Mouse (Mus musculus): ENCODE data around the gene Cd9. TPM values are rescaled to one million over a fixed set of nuclear protein-coding genes. Genes with fewer than 3 reads are reported as not detected.

Cd9 gene
- polyA plus RNA-seq, 1 experiment = 894 TPM

DNA sequence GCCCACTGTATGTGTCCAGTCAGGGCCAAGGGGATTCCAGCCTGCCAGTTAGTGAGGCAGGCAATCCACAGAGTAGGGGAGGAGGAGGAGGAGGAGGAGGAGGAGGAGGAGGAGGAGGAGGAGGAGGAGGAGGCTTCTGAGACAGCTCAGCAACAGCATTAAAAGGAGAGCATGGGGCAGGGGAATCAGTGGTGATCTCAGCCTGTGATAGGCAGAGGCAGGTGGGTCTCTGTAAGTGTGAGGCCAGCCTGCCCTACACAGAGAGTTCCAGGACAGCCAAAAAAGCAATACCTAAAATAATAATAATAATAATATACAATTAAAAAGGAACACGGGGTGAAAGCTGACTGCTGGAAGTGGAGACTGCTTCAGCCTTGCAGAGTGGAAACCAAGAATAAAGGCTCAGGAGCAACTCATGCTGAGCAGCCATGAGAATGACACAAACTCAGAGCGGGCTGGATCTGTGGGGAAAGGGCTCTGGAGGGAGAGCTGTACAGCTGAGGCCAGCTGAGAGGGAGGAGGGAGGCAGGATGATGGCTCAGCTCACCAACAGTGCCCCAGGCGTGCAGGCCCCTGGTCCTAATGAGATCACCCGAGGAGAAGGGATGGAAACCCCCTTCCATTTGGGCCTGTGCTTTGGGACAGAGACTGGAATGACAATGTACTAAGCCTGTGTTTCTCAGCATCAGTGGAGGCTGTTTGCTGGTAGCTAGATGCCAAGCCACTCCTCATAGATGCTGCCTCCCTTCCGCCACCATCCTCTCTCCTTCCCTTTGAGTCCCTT lies 59.7 kb downstream of the Cd9 start:
- no peak for DNase-seq (ENCODE audit: low spot score)

DNA sequence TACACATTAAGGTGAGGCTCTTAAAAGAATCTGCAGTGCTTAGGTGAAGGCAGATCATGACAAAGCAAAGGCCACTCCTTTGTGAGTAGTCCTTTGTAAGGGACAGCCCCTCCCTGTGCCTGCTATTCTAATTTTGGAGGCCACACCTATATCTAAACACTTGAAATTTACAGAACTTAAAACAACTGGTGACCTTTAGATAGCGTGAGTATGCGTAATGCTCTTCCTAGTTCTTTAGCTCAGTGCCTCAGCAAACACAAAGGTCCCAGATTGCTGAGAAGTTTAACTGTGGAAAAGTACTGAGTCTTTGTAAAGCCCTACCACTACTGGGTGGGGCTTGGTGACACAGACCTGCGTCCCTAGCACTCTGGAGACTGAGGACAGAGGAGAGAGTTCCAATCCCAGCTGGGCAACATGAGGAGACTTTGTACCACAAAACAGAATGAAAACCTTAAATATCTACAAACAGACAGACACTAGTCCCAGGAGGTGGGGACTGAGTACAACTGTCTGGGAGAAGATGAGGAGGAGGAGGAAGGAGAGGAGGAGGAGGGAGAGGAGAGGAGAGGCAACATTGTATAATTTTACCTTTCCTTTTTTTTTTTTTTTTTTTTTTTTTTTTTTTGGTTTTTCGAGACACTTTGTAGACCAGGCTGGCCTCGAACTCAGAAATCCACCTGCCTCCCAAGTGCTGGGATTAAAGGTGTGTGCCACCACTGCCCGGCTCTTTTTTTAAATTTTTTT lies 60.7 kb downstream of the Cd9 start:
- DNase-seq (ENCODE audit: low spot score) = no peak

- no peak for DNase-seq (ENCODE audit: low spot score)
Measured at GRCm38 (mm10) chr6:125433257-125433656, 61.3 kb downstream of the Cd9 start.

DNA sequence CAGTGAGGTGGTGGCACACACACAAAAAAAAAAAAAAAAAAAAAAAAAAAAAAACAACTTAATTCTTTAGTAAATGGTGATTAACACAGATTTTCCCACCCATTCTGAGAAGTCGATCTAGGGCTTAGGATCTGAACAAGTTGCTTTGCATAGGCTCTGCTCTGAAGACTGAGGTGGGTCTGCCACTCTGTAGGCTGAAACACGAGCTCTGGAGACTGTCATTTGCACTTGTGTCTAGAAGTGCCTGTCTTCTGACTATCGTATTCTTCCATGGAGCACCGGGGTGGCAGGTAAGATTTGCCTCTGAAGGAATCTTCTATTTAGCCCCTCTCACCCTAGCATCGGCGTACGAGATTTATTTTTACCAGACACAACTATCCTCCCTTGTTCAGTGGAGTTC lies 62.1 kb downstream of the Cd9 start:
- DNase-seq (ENCODE audit: low spot score) = no peak

DNA sequence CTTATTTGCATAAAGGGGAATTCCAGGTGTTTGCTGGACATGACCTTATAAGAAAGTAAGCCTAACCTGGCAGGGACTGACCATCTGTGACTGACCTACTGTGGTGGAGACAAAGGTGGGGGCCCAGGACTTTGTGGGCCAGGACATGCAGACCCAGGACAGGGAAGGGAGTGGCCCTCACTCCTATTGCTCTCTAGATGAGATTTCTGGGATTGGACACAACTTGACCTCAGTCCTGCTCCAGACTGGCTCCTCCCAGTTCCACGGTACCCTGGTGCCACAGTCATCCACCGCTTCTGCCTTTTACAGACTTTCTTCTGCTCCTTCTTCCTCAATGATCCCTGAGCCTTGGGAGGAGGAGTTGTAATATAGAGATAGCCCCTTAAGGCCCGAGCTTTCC lies 63.6 kb downstream of the Cd9 start:
- no peak for DNase-seq (ENCODE audit: low spot score)

DNA sequence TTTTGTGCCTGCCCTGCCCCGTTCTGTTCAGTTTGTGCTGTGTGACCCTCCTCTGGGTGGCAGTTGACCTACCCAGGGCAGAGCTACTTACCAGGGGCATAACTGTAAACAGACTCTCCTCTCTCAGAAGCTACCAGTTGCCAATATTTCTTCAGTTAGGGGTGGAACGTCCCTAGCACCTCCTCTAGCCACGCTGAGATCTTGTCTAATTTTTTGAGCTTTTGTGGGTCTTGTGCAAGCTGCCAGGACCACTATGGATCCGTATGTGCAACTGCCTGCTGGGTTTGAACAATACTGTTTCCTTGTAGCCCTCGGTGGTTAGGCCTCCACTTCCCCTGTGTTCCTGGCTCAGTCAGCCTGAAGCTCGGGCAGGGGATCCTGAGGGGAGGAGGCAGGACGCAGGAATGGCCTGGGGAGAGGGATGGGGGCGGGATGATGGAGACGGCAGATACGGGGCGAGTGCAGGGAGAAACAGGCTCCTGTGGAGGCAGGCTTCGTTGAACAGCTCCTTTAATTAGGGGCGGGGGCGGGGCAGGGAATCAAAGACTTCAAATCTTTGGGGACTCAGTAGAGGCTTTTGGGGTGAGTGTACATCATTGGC lies 64.1 kb downstream of the Cd9 start:
- no peak for DNase-seq (ENCODE audit: low spot score)

DNA sequence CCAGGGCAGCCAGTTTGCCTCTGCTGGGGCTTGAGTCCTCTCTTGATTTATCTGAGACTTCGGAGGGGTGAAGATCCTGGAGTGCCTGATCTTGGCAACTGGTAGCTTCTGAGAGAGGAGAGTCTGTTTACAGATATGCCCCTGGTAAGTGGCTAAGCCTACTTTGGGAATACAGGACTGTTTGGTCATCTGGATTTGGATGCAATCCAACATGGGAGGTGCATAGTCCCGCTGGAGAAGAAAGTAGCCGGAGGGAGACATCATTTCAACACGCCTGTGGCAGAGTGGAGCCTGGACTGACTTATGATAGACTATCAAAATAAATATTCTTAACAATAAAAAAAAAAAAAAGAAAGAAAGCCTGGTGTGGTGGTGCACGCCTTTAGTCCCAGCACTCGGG lies 64.8 kb downstream of the Cd9 start:
- DNase-seq (ENCODE audit: low spot score) = no peak

- peak; percentile 79 for DNase-seq (ENCODE audit: low spot score)
Measured at GRCm38 (mm10) chr6:125426383-125427360, 67.9 kb downstream of the Cd9 start.

GRCm38 (mm10) chr6:125425205-125426090 lies 69.1 kb downstream of the Cd9 start:
- DNase-seq (ENCODE audit: low spot score) = no peak

DNA sequence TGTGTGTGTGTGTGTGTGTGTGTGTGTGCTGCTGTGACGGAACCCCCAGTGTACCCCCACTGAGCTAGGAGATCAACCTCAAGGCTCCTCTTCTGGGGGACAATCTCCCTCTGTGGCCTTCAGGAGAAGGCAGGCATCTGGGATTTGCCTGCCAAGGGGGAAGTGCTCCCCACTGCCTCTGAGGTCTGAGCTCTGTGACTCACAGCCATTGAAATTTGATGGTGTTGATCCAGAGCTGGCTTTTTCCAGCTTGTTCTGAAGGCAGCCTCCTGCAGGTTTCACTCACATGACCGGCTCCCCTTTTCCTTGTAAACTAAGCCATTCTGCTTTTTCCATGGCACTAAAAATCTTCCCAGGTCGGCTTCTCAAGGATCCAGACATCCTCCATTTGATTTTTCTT lies 70.4 kb downstream of the Cd9 start:
- DNase-seq (ENCODE audit: low spot score) = no peak

GRCm38 (mm10) chr6:125423507-125423906 lies 71.1 kb downstream of the Cd9 start:
- no peak for DNase-seq (ENCODE audit: low spot score)

GRCm38 (mm10) chr6:125423099-125423498 lies 71.5 kb downstream of the Cd9 start:
- no peak for DNase-seq (ENCODE audit: low spot score)

- peak; percentile 54 for DNase-seq (ENCODE audit: low spot score)
Measured at GRCm38 (mm10) chr6:125422051-125422822, 72.4 kb downstream of the Cd9 start.

GRCm38 (mm10) chr6:125420458-125421063 lies 74.0 kb downstream of the Cd9 start:
- no peak for DNase-seq (ENCODE audit: low spot score)

DNA sequence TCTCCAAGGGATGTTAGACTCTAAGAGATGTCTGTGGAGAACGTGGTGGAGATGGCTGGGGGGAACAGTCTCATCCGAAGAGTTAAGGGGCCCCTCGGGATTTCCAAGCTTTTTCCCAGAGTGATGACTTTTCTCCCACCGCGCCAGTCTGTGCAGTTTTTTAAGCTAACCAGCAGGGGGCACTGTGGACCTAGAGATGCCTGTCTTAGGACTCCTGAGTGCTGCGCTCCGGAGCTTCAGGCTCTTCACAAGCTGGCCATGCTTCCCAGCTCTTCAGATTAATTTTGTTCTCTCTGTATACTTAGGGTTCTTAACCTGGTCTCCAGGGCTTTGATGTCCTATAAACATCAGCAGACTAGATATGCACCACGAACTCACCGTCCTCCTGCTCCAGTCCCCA lies 75.8 kb downstream of the Cd9 start:
- DNase-seq (ENCODE audit: low spot score) = peak; percentile 63

- DNase-seq (ENCODE audit: low spot score) = no peak
Measured at GRCm38 (mm10) chr6:125413326-125413725, 81.3 kb downstream of the Cd9 start.

- no peak for DNase-seq (ENCODE audit: low spot score)
Measured at GRCm38 (mm10) chr6:125411661-125412060, 82.9 kb downstream of the Cd9 start.

GRCm38 (mm10) chr6:125410995-125411547 lies 83.5 kb downstream of the Cd9 start:
- no peak for DNase-seq (ENCODE audit: low spot score)

GRCm38 (mm10) chr6:125410551-125410950 lies 84.0 kb downstream of the Cd9 start:
- DNase-seq (ENCODE audit: low spot score) = no peak

Data from urinary bladder, adult 2 months (tissue).